Mouse (Mus musculus) small intestine, adult 2 months (tissue): Measurements from ENCODE around the gene Prr36.

Experiments used
- CTCF ChIP-seq: fragments of 200-500 bp; IDR thresholded peaks from 2 replicates; pipeline ENCODE4 v1.5.1; 2012; ENCODE audit warnings: low read depth, mild to moderate bottlenecking, control low read depth, inconsistent platforms, low read length, moderate library complexity, mixed read lengths; ENCODE audit not compliant: insufficient replicate concordance, insufficient read length; ENCODE audit errors: extremely low read depth
- POLR2A ChIP-seq: fragments of 200-500 bp; IDR thresholded peaks from 2 replicates; pipeline ENCODE4 v1.6.1; 2012; ENCODE audit warnings: low read depth, mild to moderate bottlenecking, control low read depth, inconsistent platforms, low read length, moderate library complexity

GRCm38 (mm10) chr8:4265160-4265914 lies 48.1 kb upstream of the Prr36 start:
- TF ChIP-seq CTCF (no peak), POLR2A (no peak)
